Mouse (Mus musculus): Measurements from ENCODE around the gene Krtcap3.

- no peak for TF ChIP-seq CTCF (IDR thresholded peaks at IDR 0.05; ENCODE audit: control insufficient read depth, insufficient read depth, low read length)
- TF ChIP-seq POLR2A (IDR thresholded peaks at IDR 0.05; ENCODE audit: borderline replicate concordance, control insufficient read depth, low read depth, low read length): no peak
Observed at GRCm38 (mm10) chr5:31252151-31252550, 660 bp downstream of the Krtcap3 start.

Measured in bone marrow, adult 2 months (tissue).